Mouse (Mus musculus): Measurements from ENCODE around the gene Hivep3. TPM values are rescaled to one million over a fixed set of nuclear protein-coding genes. Genes with fewer than 3 reads are reported as not detected.

Gene Hivep3
- total RNA-seq, 2 experiments from 2014 or later = 0.15 to 2.1 TPM

- no peak for ATAC-seq (replicated peaks; ENCODE audit: low FRiP score, poor library complexity, severe bottlenecking)
Measured at GRCm38 (mm10) chr4:120066841-120067591, 333.4 kb downstream of the Hivep3 start.

- ATAC-seq (replicated peaks; ENCODE audit: low FRiP score, poor library complexity, severe bottlenecking) = no peak
Measured at GRCm38 (mm10) chr4:120067592-120068235, 334.1 kb downstream of the Hivep3 start.

DNA sequence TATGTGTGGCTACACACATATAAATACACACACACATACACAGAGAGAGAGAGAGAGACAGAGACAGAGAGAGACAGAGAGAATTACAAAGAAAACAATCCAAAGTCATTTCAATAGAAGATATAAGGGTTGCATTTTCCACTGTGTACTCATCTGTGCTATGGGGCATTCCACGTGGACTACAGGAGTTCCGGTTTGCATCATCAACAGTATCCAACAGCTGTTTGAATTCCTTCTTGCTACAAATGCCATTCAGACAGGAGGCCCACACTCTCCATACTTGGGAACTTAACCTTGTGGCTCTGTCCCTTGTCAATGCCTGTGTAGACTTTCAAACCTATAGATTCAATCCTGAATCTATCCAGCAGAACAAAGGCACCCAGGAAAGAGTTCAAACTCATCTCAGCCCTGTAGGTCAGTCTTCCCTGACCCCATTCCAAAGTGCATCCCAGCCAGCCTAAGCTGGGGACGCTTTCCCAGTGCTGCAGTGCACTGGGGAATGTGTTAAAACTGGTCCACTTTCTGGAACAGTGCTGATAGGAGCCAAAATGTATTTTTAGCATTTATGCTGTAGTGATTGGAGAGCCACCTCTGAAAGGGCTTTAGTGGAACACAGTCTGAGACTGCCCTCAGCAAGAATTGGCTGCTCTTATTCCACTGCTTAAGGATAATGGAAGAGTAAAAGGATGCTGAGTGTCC lies 335.4 kb downstream of the Hivep3 start:
- no peak for ATAC-seq (replicated peaks; ENCODE audit: low FRiP score, poor library complexity, severe bottlenecking)

GRCm38 (mm10) chr4:120069582-120069980 lies 336.0 kb downstream of the Hivep3 start:
- no peak for ATAC-seq (replicated peaks; ENCODE audit: low FRiP score, poor library complexity, severe bottlenecking)

DNA sequence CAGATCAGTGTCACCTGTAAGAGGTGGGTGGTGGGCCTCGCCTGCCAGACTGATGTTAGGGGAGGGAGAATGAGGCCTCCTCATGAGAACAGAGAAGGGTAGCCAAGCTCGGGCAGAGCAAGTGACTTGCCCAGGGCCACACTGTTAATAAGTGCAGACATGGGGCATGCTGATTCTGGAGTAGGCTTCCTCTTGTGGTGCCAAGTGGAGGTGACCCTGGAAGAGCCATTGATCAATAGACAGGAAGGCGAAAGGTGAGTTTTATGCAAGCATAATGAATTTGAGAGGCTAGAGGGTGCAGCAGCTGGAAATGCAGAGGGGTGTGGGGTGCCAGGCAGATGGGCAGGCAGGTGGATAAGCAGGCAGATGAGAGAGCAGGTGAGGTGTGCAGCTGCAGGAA lies 337.8 kb downstream of the Hivep3 start:
- ATAC-seq (replicated peaks; ENCODE audit: low FRiP score, poor library complexity, severe bottlenecking) = no peak

DNA sequence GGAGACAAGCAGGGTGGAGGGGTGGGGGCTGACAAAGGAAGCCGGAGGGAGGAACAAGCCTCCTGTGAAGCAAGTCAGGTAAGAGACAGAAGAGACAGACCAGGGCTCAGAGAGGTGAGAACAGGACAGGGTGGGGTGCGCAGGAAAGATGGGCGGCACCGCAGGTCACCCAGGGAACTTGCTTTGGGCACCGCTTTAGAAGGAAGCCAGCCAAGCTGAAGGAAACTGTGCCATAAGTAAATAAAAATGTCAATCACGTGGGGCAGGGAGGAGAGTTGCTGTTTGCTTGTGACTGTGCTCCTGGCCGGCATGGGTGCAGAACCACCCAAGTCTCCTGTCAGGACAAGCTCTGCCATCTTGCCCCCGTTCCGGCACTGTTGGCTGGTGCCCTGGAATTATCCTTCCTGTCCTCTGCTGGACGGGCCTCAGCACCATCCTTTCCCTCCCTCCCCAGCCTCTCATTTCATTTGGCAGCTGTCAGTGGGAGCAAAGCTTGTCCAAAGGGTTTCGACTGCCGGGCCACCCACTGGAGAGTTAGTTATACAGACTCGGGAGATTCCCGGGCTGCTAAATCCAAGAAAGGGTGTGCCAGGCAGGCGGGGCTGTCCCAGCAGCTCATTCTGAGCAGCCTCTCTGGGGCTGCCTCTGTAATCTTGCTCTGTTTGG lies 338.4 kb downstream of the Hivep3 start:
- no peak for ATAC-seq (replicated peaks; ENCODE audit: low FRiP score, poor library complexity, severe bottlenecking)

DNA sequence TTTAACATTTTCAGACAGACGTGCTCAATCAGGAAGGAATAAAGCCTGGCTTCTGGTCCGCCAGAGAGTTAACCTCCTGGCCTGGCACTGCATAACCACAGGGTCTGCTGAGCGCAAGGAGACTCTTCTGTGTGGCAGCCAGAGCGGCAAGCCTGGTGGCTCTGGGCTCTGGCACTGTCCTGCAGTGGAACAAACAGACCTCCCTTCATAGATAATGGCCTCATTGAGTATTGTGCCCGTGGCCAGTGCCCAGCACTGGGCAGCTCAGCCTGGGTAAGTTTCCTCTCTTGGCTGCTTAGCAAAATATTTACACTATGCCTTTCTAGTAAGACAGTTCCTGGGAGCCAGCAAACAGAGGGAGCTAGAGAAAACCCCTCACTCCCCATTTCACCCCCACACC lies 340.5 kb downstream of the Hivep3 start:
- ATAC-seq (replicated peaks; ENCODE audit: low FRiP score, poor library complexity, severe bottlenecking) = no peak

DNA sequence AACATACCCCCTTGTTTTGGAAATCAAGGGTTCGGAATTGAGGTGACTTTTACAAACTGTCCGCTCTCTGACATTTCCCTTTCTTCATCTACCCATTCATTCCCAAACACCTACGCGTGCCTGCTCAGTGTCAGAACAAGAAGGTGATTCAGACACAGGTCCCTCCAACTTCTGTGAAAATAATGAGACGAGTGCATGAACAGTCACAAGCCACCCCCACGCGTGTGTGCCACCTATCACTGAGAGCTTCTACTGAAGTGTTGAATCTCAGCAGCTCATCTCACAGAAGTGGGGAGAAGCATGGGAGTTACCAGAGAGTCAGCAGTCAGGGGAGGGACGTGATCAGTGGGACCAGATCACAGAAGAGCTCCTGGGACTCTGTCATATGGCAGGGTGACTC lies 343.7 kb downstream of the Hivep3 start:
- no peak for ATAC-seq (replicated peaks; ENCODE audit: low FRiP score, poor library complexity, severe bottlenecking)

DNA sequence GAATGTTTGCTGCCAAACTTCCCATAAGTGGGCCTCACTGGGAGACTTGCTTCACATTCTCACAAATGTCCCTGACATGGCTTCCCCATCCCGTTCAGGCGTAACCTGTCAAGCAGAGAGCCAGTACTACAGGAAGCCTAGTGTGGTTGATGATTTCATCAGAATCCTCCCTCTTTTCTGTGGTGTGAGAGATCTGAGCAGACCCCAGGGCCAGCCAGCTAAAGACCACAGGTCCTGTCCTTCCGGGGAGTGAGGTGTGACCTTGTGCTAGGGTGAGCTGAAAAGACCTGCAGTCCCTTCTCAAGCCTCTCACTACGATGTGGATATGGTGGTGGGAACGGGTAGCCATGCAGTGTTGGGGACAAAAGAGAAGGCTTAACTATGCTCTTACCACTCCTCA lies 348.9 kb downstream of the Hivep3 start:
- no peak for ATAC-seq (replicated peaks; ENCODE audit: low FRiP score, poor library complexity, severe bottlenecking)

- no peak for ATAC-seq (replicated peaks; ENCODE audit: low FRiP score, poor library complexity, severe bottlenecking)
Measured at GRCm38 (mm10) chr4:120083700-120084099, 350.1 kb downstream of the Hivep3 start.

DNA sequence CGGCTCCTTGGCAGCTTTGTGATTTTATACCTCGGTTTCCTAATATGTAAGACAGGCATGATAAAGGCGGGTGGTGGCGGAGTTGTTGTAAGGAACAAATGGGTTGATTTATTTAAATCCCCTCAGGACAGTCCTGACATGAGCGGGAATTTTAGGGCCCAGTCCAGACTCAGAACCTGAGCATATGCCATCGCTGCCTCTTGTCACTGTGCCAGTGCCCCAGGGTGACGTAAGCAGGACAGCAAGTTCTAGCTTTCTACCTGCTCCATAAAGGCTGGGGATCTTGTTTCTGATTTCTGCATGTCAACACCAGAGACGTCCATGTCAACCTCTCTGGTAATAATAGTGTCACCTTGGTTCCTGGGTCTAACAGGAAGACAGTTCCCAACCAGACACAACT lies 356.0 kb downstream of the Hivep3 start:
- ATAC-seq (replicated peaks; ENCODE audit: low FRiP score, poor library complexity, severe bottlenecking) = no peak

- ATAC-seq (replicated peaks; ENCODE audit: low FRiP score, poor library complexity, severe bottlenecking) = no peak
Measured at GRCm38 (mm10) chr4:120091997-120092783, 358.6 kb downstream of the Hivep3 start.

- no peak for ATAC-seq (replicated peaks; ENCODE audit: low FRiP score, poor library complexity, severe bottlenecking)
Measured at GRCm38 (mm10) chr4:120096935-120097334, 363.4 kb downstream of the Hivep3 start.

- ATAC-seq (replicated peaks; ENCODE audit: low FRiP score, poor library complexity, severe bottlenecking) = no peak
Measured at GRCm38 (mm10) chr4:120101186-120101585, 367.6 kb downstream of the Hivep3 start.

DNA sequence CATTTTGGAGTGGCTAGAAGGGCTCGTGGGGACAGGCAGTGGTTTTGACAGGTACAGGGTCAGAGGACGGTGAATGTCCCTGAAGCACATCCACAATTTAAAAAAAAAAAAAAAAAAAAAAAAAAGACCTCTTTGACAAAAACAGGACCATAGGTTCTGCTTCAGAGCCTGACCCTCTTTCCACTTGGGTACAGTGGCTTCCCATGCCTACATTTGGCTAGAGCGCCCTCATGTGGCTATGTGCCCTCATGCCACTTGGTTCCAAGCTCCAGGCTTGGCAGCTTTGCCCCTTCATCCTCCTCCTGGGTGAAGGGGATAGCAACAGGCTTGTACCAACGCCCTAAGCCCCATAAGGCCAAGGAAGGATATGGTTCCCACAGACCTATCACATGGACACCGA lies 371.0 kb downstream of the Hivep3 start:
- ATAC-seq (replicated peaks; ENCODE audit: low FRiP score, poor library complexity, severe bottlenecking) = no peak

GRCm38 (mm10) chr4:120106362-120106761 lies 372.8 kb downstream of the Hivep3 start:
- no peak for ATAC-seq (replicated peaks; ENCODE audit: low FRiP score, poor library complexity, severe bottlenecking)

GRCm38 (mm10) chr4:120107787-120108186 lies 374.2 kb downstream of the Hivep3 start:
- no peak for ATAC-seq (replicated peaks; ENCODE audit: low FRiP score, poor library complexity, severe bottlenecking)

DNA sequence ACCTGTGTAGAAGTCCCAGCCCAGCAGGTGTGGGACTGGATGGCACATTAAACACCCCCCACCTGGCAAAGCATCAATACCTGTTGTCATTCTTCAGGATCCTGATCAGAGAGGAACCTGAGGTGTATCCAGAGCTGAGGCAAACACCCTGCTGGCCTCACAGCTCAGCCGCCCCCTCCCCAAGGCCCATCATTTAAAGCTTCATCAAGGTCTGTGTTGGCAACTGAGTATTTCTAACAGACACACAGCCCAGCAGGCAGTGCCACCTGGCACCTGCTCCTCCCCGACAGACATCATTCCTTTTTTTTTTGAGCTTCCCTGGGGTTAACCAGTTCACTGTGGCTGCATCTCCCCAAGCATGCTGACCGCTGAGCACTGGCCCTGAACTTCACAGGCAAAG lies 381.9 kb downstream of the Hivep3 start:
- no peak for ATAC-seq (replicated peaks; ENCODE audit: low FRiP score, poor library complexity, severe bottlenecking)

GRCm38 (mm10) chr4:120116312-120116711 lies 382.7 kb downstream of the Hivep3 start:
- no peak for ATAC-seq (replicated peaks; ENCODE audit: low FRiP score, poor library complexity, severe bottlenecking)

DNA sequence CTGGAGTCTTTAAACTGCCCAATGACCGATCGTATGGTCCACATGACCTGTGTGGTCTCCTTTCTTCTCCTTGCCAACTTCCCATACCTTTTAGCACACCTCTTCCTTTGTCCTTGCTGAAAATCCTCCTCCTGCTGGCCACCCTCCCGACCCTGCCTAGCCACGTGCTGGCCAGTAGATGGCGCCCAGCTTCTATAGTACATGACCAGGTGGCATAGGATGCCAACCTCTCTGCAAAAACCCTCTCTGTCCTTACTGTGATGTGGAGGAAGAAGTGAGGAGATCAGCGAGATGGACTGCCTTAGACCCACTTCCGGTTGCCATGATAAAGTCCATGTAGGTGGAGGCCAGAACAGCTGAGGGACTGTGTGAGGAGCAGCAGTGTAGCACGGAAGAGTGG lies 386.7 kb downstream of the Hivep3 start:
- no peak for ATAC-seq (replicated peaks; ENCODE audit: low FRiP score, poor library complexity, severe bottlenecking)

All from erythroid progenitor cell, adult 5-6 weeks (primary cell).